18 mouse cellular contexts compared by ENCODE assay signal in genomic region chr8:108962516-108962915, GRCm38 (mm10).
DNase-seq lines count a peak whose midpoint lies in the region; ATAC-seq and TF ChIP-seq lines count a peak whose summit lies in the region.
"Had no signal": no experiment of that assay in that cellular context is flagged by ENCODE, and none has a peak within 500 bp of the region (broad histone marks: within the 10 kb centered on the region; RNA-seq: fewer than 3 reads in every experiment).

No protein-coding gene starts in this region.

- H3K79me2 ChIP-seq in myocyte (ENCODE audit: control insufficient read depth, insufficient read depth), result no peaks in the 10 kb centered on the region

- H3K27ac ChIP-seq in hindbrain, embryonic 10.5 days, result peak overlapping the region; percentile 56; the same call in 1 of the 2 replicates
- no peak overlapping the region for H3K27ac ChIP-seq in hindbrain, embryonic 13.5 days
- H3K27ac ChIP-seq in limb, embryonic 12.5 days, result 0 out of 2 replicates have a peak overlapping the region, but pooled peaks have one; percentile 18
- H3K27ac ChIP-seq: forebrain, embryonic 15.5 days had no signal

- H3K27me3 ChIP-seq in hindbrain, embryonic 10.5 days (ENCODE audit: insufficient read depth, poor library complexity, severe bottlenecking), result no peaks in the 10 kb centered on the region
- H3K27me3 ChIP-seq in hindbrain, embryonic 13.5 days, result no peaks in the 10 kb centered on the region
- H3K27me3 ChIP-seq in limb, embryonic 12.5 days, result no peaks in the 10 kb centered on the region
- no peaks in the 10 kb centered on the region for H3K27me3 ChIP-seq in myocyte (ENCODE audit: control insufficient read depth, insufficient read depth, insufficient read length)
- H3K27me3 ChIP-seq: forebrain, embryonic 15.5 days had no signal

- no peak overlapping the region for H3K4me2 ChIP-seq in hindbrain, embryonic 13.5 days
- no peak overlapping the region for H3K4me2 ChIP-seq in limb, embryonic 12.5 days
- H3K4me2 ChIP-seq in myocyte (ENCODE audit: low read depth), result no peak overlapping the region
- H3K4me2 ChIP-seq: forebrain, embryonic 15.5 days; heart, embryonic 11.5 days had no signal

- no peaks in the 10 kb centered on the region for H3K9me3 ChIP-seq in hindbrain, embryonic 10.5 days
- H3K9me3 ChIP-seq in hindbrain, embryonic 13.5 days, result no peaks in the 10 kb centered on the region
- H3K9me3 ChIP-seq in limb, embryonic 12.5 days, result no peaks in the 10 kb centered on the region
- H3K9me3 ChIP-seq: forebrain, embryonic 15.5 days had no signal

- peaks cover 6% of the 10 kb centered on the region; the same call in 1 of the 2 replicates for H3K4me1 ChIP-seq in hindbrain, embryonic 10.5 days (replicated peaks)
- peaks cover 11% of the 10 kb centered on the region for H3K4me1 ChIP-seq in hindbrain, embryonic 13.5 days (replicated peaks)
- 0 out of 2 replicates have a peak, but pooled peaks cover 4% of the 10 kb centered on the region for H3K4me1 ChIP-seq in limb, embryonic 12.5 days (replicated peaks)
- H3K4me1 ChIP-seq: forebrain, embryonic 15.5 days had no signal

- H3K4me3 ChIP-seq in hindbrain, embryonic 10.5 days, result no peak overlapping the region
- H3K4me3 ChIP-seq in hindbrain, embryonic 13.5 days, result no peak overlapping the region
- no peak overlapping the region for H3K4me3 ChIP-seq in limb, embryonic 12.5 days (replicated peaks)
- H3K4me3 ChIP-seq in myocyte, result no peak overlapping the region
- H3K4me3 ChIP-seq: forebrain, embryonic 15.5 days had no signal

- WGBS in hindbrain, embryonic 10.5 days, result 71% methylated on average over 7 of the region's 7 CpGs
- 50% methylated on average over 7 of the region's 7 CpGs for WGBS in hindbrain, embryonic 13.5 days
- WGBS in limb, embryonic 12.5 days, result 57% methylated on average over 7 of the region's 7 CpGs

- H3K36me3 ChIP-seq in hindbrain, embryonic 10.5 days, result 0 out of 2 replicates have a peak, but pooled peaks cover 4% of the 10 kb centered on the region
- no peaks in the 10 kb centered on the region for H3K36me3 ChIP-seq in hindbrain, embryonic 13.5 days
- no peaks in the 10 kb centered on the region for H3K36me3 ChIP-seq in limb, embryonic 12.5 days
- no peaks in the 10 kb centered on the region for H3K36me3 ChIP-seq in myocyte (ENCODE audit: control insufficient read depth, insufficient read depth)
- H3K36me3 ChIP-seq: forebrain, embryonic 15.5 days had no signal

- TF ChIP-seq POLR2A in myocyte (IDR thresholded peaks at IDR 0.05; ENCODE audit: insufficient read length, low read depth), result no peak

- H3K9ac ChIP-seq in hindbrain, embryonic 13.5 days, result no peak overlapping the region
- H3K9ac ChIP-seq in limb, embryonic 12.5 days (replicated peaks), result no peak overlapping the region
- H3K9ac ChIP-seq: forebrain, embryonic 15.5 days; liver, postnatal 0 days had no signal

- ATAC-seq in hindbrain, embryonic 13.5 days (ENCODE audit: low FRiP score), result no peak
- ATAC-seq in limb, embryonic 12.5 days (ENCODE audit: insufficient number of reproducible peaks, insufficient read depth, low FRiP score, low TSS enrichment, low read depth), result no peak
- ATAC-seq: forebrain, embryonic 15.5 days; liver, postnatal 0 days had no signal

- H3ac ChIP-seq in myocyte (ENCODE audit: control insufficient read depth, insufficient read length), result no peak overlapping the region

- DNase-seq in hindbrain, embryonic 10.5 days (ENCODE audit: low spot score), result no peak
- peak; percentile 26 for DNase-seq in retina, postnatal 1 day
- no peak for DNase-seq in retina, embryonic 14.5 days (ENCODE audit: low spot score)
- no peak for DNase-seq in frontal cortex, adult 2 months (ENCODE audit: extremely low spot score in 1 of 2, low spot score in 1 of 2)
- DNase-seq: adrenal gland, postnatal 36 days; B cell, adult 2 months; cerebellum, adult 18-20 months; cerebellum, postnatal 25 days; heart, postnatal 14 days; kidney, adult 8-10 months; kidney, postnatal 25 days; liver, postnatal 0 days; lung, postnatal 14 days had no signal

TF ChIP-seq in myocyte, 11 proteins besides CTCF, POLR2A, EP300 and RAD21:
- TF ChIP-seq POLR2AphosphoS2 (IDR thresholded peaks at IDR 0.05; ENCODE audit: insufficient read length, low read depth), result peak; percentile 49
- no peak for TF ChIP-seq MYOG (IDR thresholded peaks at IDR 0.05; ENCODE audit: control insufficient read depth in 1 of 3, insufficient read depth in 1 of 3, insufficient read length in 2 of 3, low read depth in 2 of 3)
